Mouse (Mus musculus) bone marrow, adult 2 months (tissue): ENCODE data around the gene Vmn2r34. TPM values are rescaled to one million over a fixed set of nuclear protein-coding genes. Genes with fewer than 3 reads are reported as not detected.
"Not testable (repeated sequence)": the region's sequence is repeated elsewhere in the genome, so short reads cannot be mapped to it uniquely, and the experiment has no call there.

Source experiments
- H3K27ac ChIP-seq: fragments of 200-500 bp; 2 replicates; pipeline ENCODE4 v1.5.1; 2012; ENCODE audit warnings: low read depth, mild to moderate bottlenecking, control low read depth, inconsistent platforms, low read length; ENCODE audit not compliant: control insufficient read depth, poor library complexity, insufficient read depth
- H3K4me1 ChIP-seq: fragments of 200-500 bp; 2 replicates; pipeline ENCODE4 v1.6.1; 2011; ENCODE audit warnings: low read length; ENCODE audit not compliant: control insufficient read depth, insufficient read depth
- H3K4me3 ChIP-seq: fragments of 200-500 bp; replicated peaks from 2 replicates; pipeline ENCODE3; 2011; ENCODE audit warnings: mild to moderate bottlenecking, low read depth, low read length, control low read depth; ENCODE audit not compliant: control insufficient read depth
- WGBS: fragments of 180-500 bp; shearing (Covaris S2); methylation state at CpG from one replicate; pipeline ENCODE4 v1.1.7; 2018; 5-methylcytosine and 5-hydroxymethylcytosine counted together
- polyA plus RNA-seq: library from polyadenylated mRNA; stranded (reverse); fragments of >200 nt; gene quantifications from 2 replicates; pipeline ENCODE4 v1.2.4, GENCODE M21; 2011; ENCODE audit warnings: low replicate concordance; ENCODE audit not compliant: missing spikeins, insufficient read depth, insufficient read length

The Vmn2r34 gene
- polyA plus RNA-seq, result not detected in 2 replicates

GRCm38 (mm10) chr7:7689413-7689812 lies at the start of gene Vmn2r34:
Gene Vmn2r34, minus strand, starts transcription at chr7:7689513.
- H3K27ac ChIP-seq, H3K4me3 ChIP-seq, H3K4me1 ChIP-seq: not testable (repeated sequence)
- WGBS, result 27% methylated on average over 2 of the region's 2 CpGs

- H3K27ac ChIP-seq, H3K4me1 ChIP-seq, H3K4me3 ChIP-seq: not testable (repeated sequence)
- WGBS, result 80% methylated on average over 2 of the region's 2 CpGs
Observed at GRCm38 (mm10) chr7:7674032-7674431, 15.3 kb downstream of the Vmn2r34 start.

Other genes starting within 250 kb of the Vmn2r34 start
- not detected in 2 replicates for gene Vmn2r32, start 209.5 kb downstream of the Vmn2r34 start, polyA plus RNA-seq
- not detected in 2 replicates for gene Vmn2r33, start 122.7 kb downstream of the Vmn2r34 start, polyA plus RNA-seq
- gene Vmn2r35, start 130.4 kb upstream of the Vmn2r34 start, polyA plus RNA-seq, result not detected in 2 replicates
- gene Vmn2r36, start 213.0 kb upstream of the Vmn2r34 start, polyA plus RNA-seq, result not detected in 2 replicates